Mouse (Mus musculus): ENCODE data around the gene Olfr414. TPM values are rescaled to one million over a fixed set of nuclear protein-coding genes. Genes with fewer than 3 reads are reported as not detected.

Olfr414 gene
- polyA plus RNA-seq, 1 experiment from 2014 or later = not detected

- WGBS = 93% methylated on average over 6 of the region's 6 CpGs
- Histone ChIP-seq H3K4me3 (no peak overlapping the region), H3K9me3 (replicated peaks) (no peaks in the 10 kb centered on the region), H3K27me3 (no peaks in the 10 kb centered on the region), H3K36me3 (no peaks in the 10 kb centered on the region), H3K4me2 (no peak overlapping the region), H3K27ac (no peak overlapping the region), H3K9ac (no peak overlapping the region), H3K4me1 (replicated peaks) (no peaks in the 10 kb centered on the region)
- no peak for ATAC-seq (replicated peaks; ENCODE audit: insufficient number of reproducible peaks, insufficient read depth, low FRiP score, low read depth)
Measured at GRCm38 (mm10) chr1:174482567-174482966, 58.7 kb downstream of the Olfr414 start.

Other genes with a start within 250 kb of the Olfr414 start
- gene Olfr419, start 172.0 kb upstream of the Olfr414 start, polyA plus RNA-seq (2015; fragmentation: Nextera tagmentation; extraction: Ambion mirVana) = not detected in 2 replicates
- not detected in 2 replicates for gene Mptx1, start 93.5 kb upstream of the Olfr414 start, polyA plus RNA-seq (2015; fragmentation: Nextera tagmentation; extraction: Ambion mirVana)
- not detected in 2 replicates for gene Olfr417, start 58.9 kb upstream of the Olfr414 start, polyA plus RNA-seq (2015; fragmentation: Nextera tagmentation; extraction: Ambion mirVana)
- gene Olfr248, start 33.0 kb upstream of the Olfr414 start, polyA plus RNA-seq (2015; fragmentation: Nextera tagmentation; extraction: Ambion mirVana) = not detected in 2 replicates
- not detected in 2 replicates for gene Olfr220, start 18.0 kb downstream of the Olfr414 start, polyA plus RNA-seq (2015; fragmentation: Nextera tagmentation; extraction: Ambion mirVana)
- gene Fmn2, start 77.8 kb downstream of the Olfr414 start, polyA plus RNA-seq (2015; fragmentation: Nextera tagmentation; extraction: Ambion mirVana) = 0.34 TPM in 2 replicates

All from heart, embryonic 15.5 days (tissue).